Mouse (Mus musculus) limb, embryonic 14.5 days (tissue): ENCODE measurements at regions not wholly inside any gene's neighbourhood (a gene's known extent, or its start where the extent isn't known, plus 50 kb on each side); places are given as distances from the start of the nearest gene placed in this dataset.

ENCODE experiments used
- ATAC-seq: fragments of 200-750 bp; cut with Nextera tagmentation; 2 replicates; pipeline ENCODE4 v1.8.0; 2017; ENCODE audit warnings: low read depth, moderate number of reproducible peaks, moderate TSS enrichment; ENCODE audit not compliant: low FRiP score
- DNase-seq: peaks from one replicate; pipeline ENCODE4 v3.0.0-alpha.2; 2015; ENCODE audit warnings: low spot score
- H3K27ac ChIP-seq: fragments of 300-500 bp; sonication (generic); replicated peaks from 2 replicates; pipeline ENCODE4 v1.5.1; 2014; ENCODE audit warnings: low read depth, mild to moderate bottlenecking, low read length, moderate library complexity, mixed read lengths
- H3K27me3 ChIP-seq: fragments of 300-500 bp; sonication (generic); 2 replicates; pipeline ENCODE4 v1.6.1; 2014; ENCODE audit warnings: low read length, mixed read lengths; ENCODE audit not compliant: control insufficient read depth, insufficient read depth
- H3K36me3 ChIP-seq: fragments of 300-500 bp; sonication (generic); 2 replicates; pipeline ENCODE4 v1.6.1; 2014; ENCODE audit warnings: mild to moderate bottlenecking, low read length, moderate library complexity, mixed read lengths; ENCODE audit not compliant: control insufficient read depth, insufficient read depth
- H3K4me1 ChIP-seq: fragments of 300-500 bp; sonication (generic); 2 replicates; pipeline ENCODE4 v1.6.1; 2014; ENCODE audit warnings: antibody characterized with exemption, low read length, mixed read lengths; ENCODE audit not compliant: control insufficient read depth, insufficient read depth
- H3K4me2 ChIP-seq: fragments of 300-500 bp; sonication (generic); replicated peaks from 2 replicates; pipeline ENCODE4 v1.6.1; 2014; ENCODE audit warnings: low read depth, mild to moderate bottlenecking, low read length, moderate library complexity; ENCODE audit not compliant: severe bottlenecking
- H3K4me3 ChIP-seq: fragments of 300-500 bp; sonication (generic); replicated peaks from 2 replicates; pipeline ENCODE4 v1.5.1; 2014; ENCODE audit warnings: low read length
- H3K9ac ChIP-seq: fragments of 300-500 bp; sonication (generic); 2 replicates; pipeline ENCODE4 v1.6.1; 2014; ENCODE audit warnings: mild to moderate bottlenecking, low read depth, low read length, moderate library complexity; ENCODE audit not compliant: severe bottlenecking
- H3K9me3 ChIP-seq: fragments of 300-500 bp; sonication (generic); 2 replicates; pipeline ENCODE4 v1.6.1; 2016; ENCODE audit warnings: low read length; ENCODE audit not compliant: control insufficient read depth
- POLR2A ChIP-seq: fragments of 200-500 bp; IDR thresholded peaks from 2 replicates; pipeline ENCODE4 v1.8.0; 2012; ENCODE audit warnings: inconsistent platforms, mild to moderate bottlenecking, moderate library complexity, borderline replicate concordance; ENCODE audit not compliant: insufficient read depth, insufficient read length; ENCODE audit errors: extremely low read depth
- WGBS: fragments of 180-500 bp; shearing (Covaris S2); extraction: QIAGEN DNeasy Blood & Tissue Kit; methylation state at CpG from one replicate; pipeline ENCODE4 v1.1.7; 2014; 5-methylcytosine and 5-hydroxymethylcytosine counted together

DNA sequence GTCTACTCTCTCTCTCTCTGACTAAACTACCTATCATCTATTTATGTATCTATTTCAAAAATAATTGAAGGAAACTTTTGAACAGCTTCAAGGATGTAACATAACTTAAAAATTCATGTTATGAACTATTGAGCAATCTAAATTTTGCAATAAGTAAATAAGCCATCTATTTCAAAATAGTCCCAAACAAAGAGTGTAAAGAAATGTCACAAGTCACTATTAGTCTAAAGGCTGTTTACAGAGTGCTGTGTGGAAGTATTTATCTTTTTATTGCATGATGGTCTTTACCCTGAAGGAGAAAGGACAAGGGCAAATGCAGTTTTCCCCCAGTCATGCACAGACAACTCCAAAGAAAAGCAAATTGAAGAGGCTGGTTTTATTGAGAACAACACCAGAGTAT, 496.0 kb downstream of the Olfm4 start:
- Histone ChIP-seq H3K36me3 (no peaks in the 10 kb centered on the region), H3K4me1 (no peaks in the 10 kb centered on the region), H3K4me2 (no peak overlapping the region), H3K27ac (no peak overlapping the region), H3K4me3 (no peak overlapping the region), H3K27me3 (no peaks in the 10 kb centered on the region), H3K9ac (no peak overlapping the region), H3K9me3 (no peaks in the 10 kb centered on the region)
- DNase-seq: no peak
- TF ChIP-seq POLR2A: no peak
- ATAC-seq: no peak

DNA sequence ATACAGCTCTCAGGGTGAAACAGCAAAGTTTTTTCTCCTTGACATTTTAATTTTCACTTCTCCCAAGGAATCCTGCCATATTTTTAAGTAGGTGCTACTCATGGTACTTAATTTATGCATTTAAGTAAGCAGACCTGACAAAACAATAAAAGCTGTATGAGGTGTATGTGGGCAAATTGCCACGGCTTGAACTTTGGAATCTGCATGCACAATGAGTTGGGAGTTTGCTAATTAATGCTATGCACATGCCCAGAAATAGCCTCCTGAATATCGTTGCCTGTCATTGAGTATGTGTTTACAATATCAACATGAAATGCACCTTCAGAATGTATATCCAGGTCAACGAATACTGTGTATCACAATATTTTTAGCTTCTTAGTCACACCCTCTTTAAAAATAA, 498.9 kb downstream of the Olfm4 start:
- Histone ChIP-seq H3K4me1 (no peaks in the 10 kb centered on the region), H3K9me3 (no peaks in the 10 kb centered on the region), H3K4me2 (no peak overlapping the region), H3K9ac (no peak overlapping the region), H3K27ac (no peak overlapping the region), H3K36me3 (no peaks in the 10 kb centered on the region), H3K4me3 (no peak overlapping the region), H3K27me3 (no peaks in the 10 kb centered on the region)
- no peak for TF ChIP-seq POLR2A
- ATAC-seq (no peak), DNase-seq (no peak)
- WGBS: 70% methylated on average over 3 of the region's 3 CpGs

DNA sequence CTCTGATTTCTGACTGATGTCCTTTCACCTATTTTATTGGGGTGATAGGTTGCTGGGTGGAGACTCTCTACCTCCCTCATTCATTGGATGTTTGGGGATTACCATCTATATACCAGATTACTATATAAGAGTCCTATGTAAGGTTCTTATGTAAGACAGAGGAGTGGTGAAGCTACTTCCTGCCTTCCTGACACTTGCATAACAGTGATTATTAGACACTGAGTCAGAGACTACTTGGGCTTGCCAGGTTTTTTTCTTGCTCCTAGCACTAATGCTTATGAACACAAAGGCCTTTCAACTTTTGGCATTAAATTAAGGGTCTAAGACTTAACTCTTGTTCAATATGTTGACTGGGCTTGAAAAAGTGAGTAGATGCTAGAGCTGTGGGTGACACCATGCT, 500.4 kb downstream of the Olfm4 start:
- H3K4me2 ChIP-seq: no peak overlapping the region
- no peak for ATAC-seq
- H3K27me3 ChIP-seq: no peaks in the 10 kb centered on the region
- no peak for TF ChIP-seq POLR2A
- no peak overlapping the region for H3K9ac ChIP-seq
- H3K27ac ChIP-seq: no peak overlapping the region
- H3K4me3 ChIP-seq: no peak overlapping the region
- H3K9me3 ChIP-seq: no peaks in the 10 kb centered on the region
- DNase-seq: no peak
- H3K4me1 ChIP-seq: no peaks in the 10 kb centered on the region
- H3K36me3 ChIP-seq: no peaks in the 10 kb centered on the region

DNA sequence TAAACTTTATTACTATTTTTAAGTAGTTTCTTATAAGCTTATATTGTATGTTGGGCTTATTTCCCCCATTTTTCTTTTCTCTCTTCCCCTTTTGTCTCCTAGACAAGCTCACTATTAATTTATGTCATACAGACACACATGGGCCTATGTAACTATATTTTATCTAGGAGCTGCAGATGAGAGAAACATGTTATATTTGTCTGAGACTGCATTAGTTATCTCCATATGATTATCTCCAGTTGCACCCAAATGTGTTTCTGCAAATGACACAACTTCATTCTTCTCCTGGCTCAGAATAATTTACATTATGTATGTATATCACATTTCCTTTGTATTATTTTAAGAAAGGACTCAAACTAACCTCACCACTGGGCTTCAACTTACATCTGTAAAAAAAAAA, 501.3 kb downstream of the Olfm4 start:
- Histone ChIP-seq H3K4me3 (no peak overlapping the region), H3K9me3 (no peaks in the 10 kb centered on the region), H3K27ac (no peak overlapping the region), H3K36me3 (no peaks in the 10 kb centered on the region), H3K4me1 (no peaks in the 10 kb centered on the region), H3K27me3 (no peaks in the 10 kb centered on the region), H3K4me2 (no peak overlapping the region), H3K9ac (no peak overlapping the region)
- no peak for TF ChIP-seq POLR2A
- no peak for DNase-seq
- ATAC-seq: no peak

DNA sequence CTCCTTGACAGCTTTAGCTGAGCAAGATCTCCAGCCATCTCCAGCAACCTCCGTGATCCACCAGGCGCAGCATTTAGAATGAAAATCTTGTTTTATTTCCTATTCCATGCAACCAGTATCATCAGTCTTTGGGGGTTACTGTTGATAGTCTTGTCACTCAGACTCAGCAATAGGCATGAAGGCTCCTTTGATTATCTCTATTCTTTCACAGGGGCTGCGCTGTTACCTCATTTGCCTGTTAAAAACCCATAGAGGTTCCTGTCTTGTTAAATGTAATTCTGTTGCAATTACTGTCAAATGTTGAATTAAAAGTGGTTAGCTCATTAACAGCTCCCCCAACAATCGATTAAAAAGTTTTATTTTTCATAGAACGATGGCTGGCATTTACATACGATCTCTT, 502.7 kb downstream of the Olfm4 start:
- TF ChIP-seq POLR2A: no peak
- no peaks in the 10 kb centered on the region for H3K9me3 ChIP-seq
- H3K4me3 ChIP-seq: no peak overlapping the region
- no peaks in the 10 kb centered on the region for H3K36me3 ChIP-seq
- H3K9ac ChIP-seq: no peak overlapping the region
- 86% methylated on average over 6 of the region's 6 CpGs for WGBS
- no peaks in the 10 kb centered on the region for H3K27me3 ChIP-seq
- no peaks in the 10 kb centered on the region for H3K4me1 ChIP-seq
- no peak overlapping the region for H3K4me2 ChIP-seq
- H3K27ac ChIP-seq: no peak overlapping the region
- no peak for DNase-seq
- no peak for ATAC-seq
